Mouse (Mus musculus): ENCODE results near the gene Trim27. TPM values are rescaled to one million over a fixed set of nuclear protein-coding genes. Genes with fewer than 3 reads are reported as not detected.

Trim27 gene
- polyA plus RNA-seq, 1 experiment = 45.6 TPM

DNA sequence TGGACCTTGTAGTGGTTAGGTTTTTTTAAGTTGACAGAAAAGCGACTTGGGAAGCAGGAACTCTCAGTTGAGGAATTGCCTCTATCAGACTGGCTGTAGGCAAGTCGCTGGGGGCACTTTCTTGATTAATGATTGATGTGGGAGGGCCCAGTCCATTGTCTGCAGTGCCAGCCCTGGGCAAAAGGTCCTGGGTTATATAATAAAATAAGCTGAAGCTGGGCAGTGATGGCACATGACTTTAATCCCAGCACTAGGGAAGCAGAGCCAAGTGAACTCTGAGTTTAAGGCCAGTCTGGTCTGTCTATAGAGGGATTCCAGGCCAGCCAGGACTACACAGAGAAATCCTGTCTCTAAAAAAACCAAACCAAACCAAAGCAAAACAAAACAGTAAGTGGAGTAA is 57.5 kb downstream of the Trim27 start:
- WGBS = 75% methylated on average over 2 of the region's 2 CpGs
- Histone ChIP-seq H3K27ac (ENCODE audit: control insufficient read depth, insufficient read depth, low read depth, low read length, poor library complexity) (no peak overlapping the region), H3K4me3 (replicated peaks; ENCODE audit: control insufficient read depth, low read depth, low read length) (no peak overlapping the region), H3K4me1 (ENCODE audit: control insufficient read depth, insufficient read depth, low read length) (no peaks in the 10 kb centered on the region)
- no peak for TF ChIP-seq POLR2A (IDR thresholded peaks at IDR 0.05; ENCODE audit: borderline replicate concordance, control insufficient read depth, low read depth, low read length)
- no peak for TF ChIP-seq CTCF (IDR thresholded peaks at IDR 0.05; ENCODE audit: control insufficient read depth, insufficient read depth, low read length)

GRCm38 (mm10) chr13:21237161-21237560 is 57.9 kb downstream of the Trim27 start:
- no peak overlapping the region for H3K4me3 ChIP-seq (replicated peaks; ENCODE audit: control insufficient read depth, low read depth, low read length)
- WGBS = 84% methylated on average over 6 of the region's 6 CpGs
- no peak overlapping the region for H3K27ac ChIP-seq (ENCODE audit: control insufficient read depth, insufficient read depth, low read depth, low read length, poor library complexity)
- no peak for TF ChIP-seq POLR2A (IDR thresholded peaks at IDR 0.05; ENCODE audit: borderline replicate concordance, control insufficient read depth, low read depth, low read length)
- no peak for TF ChIP-seq CTCF (IDR thresholded peaks at IDR 0.05; ENCODE audit: control insufficient read depth, insufficient read depth, low read length)
- no peaks in the 10 kb centered on the region for H3K4me1 ChIP-seq (ENCODE audit: control insufficient read depth, insufficient read depth, low read length)

DNA sequence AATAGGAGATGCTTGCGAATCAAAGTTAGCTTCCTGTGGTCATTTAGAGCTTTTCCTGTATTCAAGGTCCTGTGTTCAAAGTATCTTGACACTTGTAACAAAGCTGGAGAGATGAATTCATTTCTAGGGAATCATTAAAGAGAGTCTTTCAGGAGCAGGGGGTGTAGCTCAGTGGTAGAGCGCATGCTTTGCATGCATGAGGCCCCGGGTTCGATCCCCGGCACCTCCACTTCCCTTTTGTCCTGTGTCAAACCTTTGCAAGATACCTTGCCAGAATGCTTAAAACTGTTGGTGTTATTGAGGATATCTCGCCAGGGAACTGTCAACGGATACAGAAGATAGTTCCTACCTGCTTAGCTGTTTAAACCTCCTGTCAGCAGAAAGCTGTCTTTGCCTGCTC is 61.5 kb downstream of the Trim27 start:
- Histone ChIP-seq H3K4me1 (ENCODE audit: control insufficient read depth, insufficient read depth, low read length) (no peaks in the 10 kb centered on the region), H3K27ac (ENCODE audit: control insufficient read depth, insufficient read depth, low read depth, low read length, poor library complexity) (no peak overlapping the region), H3K4me3 (replicated peaks; ENCODE audit: control insufficient read depth, low read depth, low read length) (no peak overlapping the region)
- TF ChIP-seq POLR2A (IDR thresholded peaks at IDR 0.05; ENCODE audit: borderline replicate concordance, control insufficient read depth, low read depth, low read length) = no peak
- no peak for TF ChIP-seq CTCF (IDR thresholded peaks at IDR 0.05; ENCODE audit: control insufficient read depth, insufficient read depth, low read length)
- 66% methylated on average over 7 of the region's 7 CpGs for WGBS

- WGBS = 18% methylated on average over 16 of the region's 16 CpGs
Measured at GRCm38 (mm10) chr13:21242408-21243125, 63.3 kb downstream of the Trim27 start.

DNA sequence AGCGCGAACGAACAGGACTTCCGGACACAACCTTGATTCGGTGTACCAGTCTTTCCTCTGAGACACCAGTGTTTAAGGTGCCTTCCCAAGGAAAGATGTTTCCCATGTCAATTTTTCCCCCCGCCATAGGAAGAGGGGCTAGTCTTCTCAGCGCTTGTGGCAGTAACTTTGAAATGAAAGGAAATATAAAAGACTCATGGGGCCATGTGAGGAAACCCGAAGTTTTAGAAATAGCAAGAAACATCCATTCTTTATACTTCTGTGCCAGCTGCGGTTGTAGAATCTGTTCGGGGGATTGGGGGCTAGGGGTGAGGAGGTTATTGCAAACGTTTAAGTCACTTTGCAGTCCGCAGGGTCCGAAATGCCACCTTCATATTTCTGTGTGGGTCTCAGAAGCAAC is 64.0 kb downstream of the Trim27 start:
- 10% methylated on average over 13 of the region's 13 CpGs for WGBS
- H3K4me3 ChIP-seq (replicated peaks; ENCODE audit: control insufficient read depth, low read depth, low read length) = no peak overlapping the region
- TF ChIP-seq POLR2A (IDR thresholded peaks at IDR 0.05; ENCODE audit: borderline replicate concordance, control insufficient read depth, low read depth, low read length) = no peak
- no peak for TF ChIP-seq CTCF (IDR thresholded peaks at IDR 0.05; ENCODE audit: control insufficient read depth, insufficient read depth, low read length)
- H3K4me1 ChIP-seq (ENCODE audit: control insufficient read depth, insufficient read depth, low read length) = no peaks in the 10 kb centered on the region
- no peak overlapping the region for H3K27ac ChIP-seq (ENCODE audit: control insufficient read depth, insufficient read depth, low read depth, low read length, poor library complexity)

More at GRCm38 (mm10) chr13:21242408-21243125, 63.3 kb downstream of the Trim27 start:
- Histone ChIP-seq H3K4me1 (ENCODE audit: control insufficient read depth, insufficient read depth, low read length) (no peaks in the 10 kb centered on the region), H3K27ac (ENCODE audit: control insufficient read depth, insufficient read depth, low read depth, low read length, poor library complexity) (no peak overlapping the region), H3K4me3 (replicated peaks; ENCODE audit: control insufficient read depth, low read depth, low read length) (no peak overlapping the region)
- TF ChIP-seq CTCF (IDR thresholded peaks at IDR 0.05; ENCODE audit: control insufficient read depth, insufficient read depth, low read length) (no peak), POLR2A (IDR thresholded peaks at IDR 0.05; ENCODE audit: borderline replicate concordance, control insufficient read depth, low read depth, low read length) (no peak)

DNA sequence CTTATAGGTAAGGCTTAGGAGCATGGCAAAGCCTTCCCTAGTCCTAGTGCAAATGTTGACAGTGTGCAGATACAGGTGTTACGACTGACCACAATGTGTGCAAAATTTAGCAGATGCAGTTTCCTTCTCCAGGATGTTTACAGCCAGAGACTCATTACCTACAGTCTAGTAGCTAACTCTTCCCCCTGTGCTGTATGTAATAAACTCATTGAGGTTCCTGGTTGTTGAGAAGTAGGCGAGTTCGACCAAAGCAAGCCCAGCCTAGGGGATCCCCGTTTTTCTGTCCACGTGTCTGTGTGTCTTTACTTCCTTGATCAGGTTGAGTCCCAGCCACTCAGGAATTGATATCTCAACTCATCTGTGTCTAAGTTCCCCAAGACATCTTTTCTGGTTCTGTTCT is 64.8 kb downstream of the Trim27 start:
- TF ChIP-seq CTCF (IDR thresholded peaks at IDR 0.05; ENCODE audit: control insufficient read depth, insufficient read depth, low read length) (no peak), POLR2A (IDR thresholded peaks at IDR 0.05; ENCODE audit: borderline replicate concordance, control insufficient read depth, low read depth, low read length) (no peak)
- Histone ChIP-seq H3K4me3 (replicated peaks; ENCODE audit: control insufficient read depth, low read depth, low read length) (no peak overlapping the region), H3K4me1 (ENCODE audit: control insufficient read depth, insufficient read depth, low read length) (no peaks in the 10 kb centered on the region), H3K27ac (ENCODE audit: control insufficient read depth, insufficient read depth, low read depth, low read length, poor library complexity) (no peak overlapping the region)
- WGBS = 74% methylated on average over 5 of the region's 5 CpGs

Other genes starting within 250 kb of the Trim27 start
- gene Olfr1370, start 104.5 kb upstream of the Trim27 start, polyA plus RNA-seq (2011; ENCODE audit: insufficient read depth, insufficient read length, low replicate concordance, missing spikeins) = not detected in 2 replicates
- not detected in 2 replicates for gene Olfr1369-ps1, start 68.0 kb upstream of the Trim27 start, polyA plus RNA-seq (2011; ENCODE audit: insufficient read depth, insufficient read length, low replicate concordance, missing spikeins)
- gene Olfr263, start 49.8 kb upstream of the Trim27 start, polyA plus RNA-seq (2011; ENCODE audit: insufficient read depth, insufficient read length, low replicate concordance, missing spikeins) = not detected in 2 replicates
- gene Olfr1368, start 33.6 kb upstream of the Trim27 start, polyA plus RNA-seq (2011; ENCODE audit: insufficient read depth, insufficient read length, low replicate concordance, missing spikeins) = not detected in 2 replicates
- gene Gpx5, start 113.3 kb downstream of the Trim27 start, polyA plus RNA-seq (2011; ENCODE audit: insufficient read depth, insufficient read length, low replicate concordance, missing spikeins) = not detected in 2 replicates
- gene Gpx6, start 132.7 kb downstream of the Trim27 start, polyA plus RNA-seq (2011; ENCODE audit: insufficient read depth, insufficient read length, low replicate concordance, missing spikeins) = not detected in 2 replicates
- not detected in 2 replicates for gene Olfr1367, start 167.5 kb downstream of the Trim27 start, polyA plus RNA-seq (2011; ENCODE audit: insufficient read depth, insufficient read length, low replicate concordance, missing spikeins)
- gene Zscan12, start 183.4 kb downstream of the Trim27 start, polyA plus RNA-seq (2011; ENCODE audit: insufficient read depth, insufficient read length, low replicate concordance, missing spikeins) = 3.7 and 5.9 TPM in 2 replicates
- gene Zkscan3, start 223.3 kb downstream of the Trim27 start, polyA plus RNA-seq (2011; ENCODE audit: insufficient read depth, insufficient read length, low replicate concordance, missing spikeins) = 17.1 and 25.5 TPM in 2 replicates

Data from bone marrow, adult 2 months (tissue).